Mouse (Mus musculus): ENCODE measurements at regions not wholly inside any gene's neighbourhood (a gene's known extent, or its start where the extent isn't known, plus 50 kb on each side); places are given as distances from the start of the nearest gene placed in this dataset.

GRCm38 (mm10) chr1:52397460-52397859, 103.0 kb downstream of the Nab1 start:
- in situ Hi-C loops (cut with MboI, MseI): no loop called here

- in situ Hi-C loops (cut with MboI, MseI): no loop called here
Measured at GRCm38 (mm10) chr1:52392933-52393332, 107.5 kb downstream of the Nab1 start.

GRCm38 (mm10) chr1:52388836-52389235, 111.6 kb downstream of the Nab1 start:
- in situ Hi-C loops (cut with MboI, MseI): loop anchor here (5.0 kb wide), 1 partner anchor 82 kb away; no protein-coding TSS in a partner anchor

- in situ Hi-C loops (cut with MboI, MseI): loop anchor here (5.0 kb wide), 1 partner anchor 81 kb away; no protein-coding TSS in a partner anchor
Measured at GRCm38 (mm10) chr1:52388118-52388517, 112.4 kb downstream of the Nab1 start.

- in situ Hi-C loops (cut with MboI, MseI): loop anchor here (5.0 kb wide), 1 partner anchor 80 kb away; no protein-coding TSS in a partner anchor
Measured at GRCm38 (mm10) chr1:52387062-52387461, 113.4 kb downstream of the Nab1 start.

GRCm38 (mm10) chr1:52375320-52375719, 125.2 kb downstream of the Nab1 start:
- in situ Hi-C loops (cut with MboI, MseI): loop anchor here (10.0 kb wide), 1 partner anchor 1381 kb away; no protein-coding TSS in a partner anchor

GRCm38 (mm10) chr1:52374666-52375065, 125.8 kb downstream of the Nab1 start:
- in situ Hi-C loops (cut with MboI, MseI): loop anchor here (5.0 to 10.0 kb wide), 2 partner anchors 78 to 1380 kb away; no protein-coding TSS in a partner anchor

- in situ Hi-C loops (cut with MboI, MseI): loop anchor here (5.0 to 10.0 kb wide), 2 partner anchors 78 to 1379 kb away; no protein-coding TSS in a partner anchor
Measured at GRCm38 (mm10) chr1:52373817-52374216, 126.7 kb downstream of the Nab1 start.

- in situ Hi-C loops (cut with MboI, MseI): no loop called here
Measured at GRCm38 (mm10) chr1:52366386-52366785, 133.4 kb upstream of the Gls start.

- in situ Hi-C loops (cut with MboI, MseI): no loop called here
Measured at GRCm38 (mm10) chr1:52363625-52364024, 130.6 kb upstream of the Gls start.

GRCm38 (mm10) chr1:52362976-52363375, 129.9 kb upstream of the Gls start:
- in situ Hi-C loops (cut with MboI, MseI): no loop called here

- in situ Hi-C loops (cut with MboI, MseI): no loop called here
Measured at GRCm38 (mm10) chr1:52354041-52354582, 121.1 kb upstream of the Gls start.

GRCm38 (mm10) chr1:52342127-52342526, 109.1 kb upstream of the Gls start:
- in situ Hi-C loops (cut with MboI, MseI): loop anchor here (10.0 kb wide), 1 partner anchor 1783 kb away; no protein-coding TSS in a partner anchor

GRCm38 (mm10) chr1:52338704-52339103, 105.7 kb upstream of the Gls start:
- in situ Hi-C loops (cut with MboI, MseI): no loop called here

GRCm38 (mm10) chr1:52338243-52338642, 105.2 kb upstream of the Gls start:
- in situ Hi-C loops (cut with MboI, MseI): no loop called here

- in situ Hi-C loops (cut with MboI, MseI): no loop called here
Measured at GRCm38 (mm10) chr1:52336696-52337095, 103.7 kb upstream of the Gls start.

- in situ Hi-C loops (cut with MboI, MseI): no loop called here
Measured at GRCm38 (mm10) chr1:52332013-52332412, 99.0 kb upstream of the Gls start.

GRCm38 (mm10) chr1:52331442-52331841, 98.4 kb upstream of the Gls start:
- in situ Hi-C loops (cut with MboI, MseI): no loop called here

GRCm38 (mm10) chr1:52330496-52330895, 97.5 kb upstream of the Gls start:
- in situ Hi-C loops (cut with MboI, MseI): no loop called here

GRCm38 (mm10) chr1:52328507-52328906, 95.5 kb upstream of the Gls start:
- in situ Hi-C loops (cut with MboI, MseI): no loop called here

- in situ Hi-C loops (cut with MboI, MseI): no loop called here
Measured at GRCm38 (mm10) chr1:52324356-52324755, 91.3 kb upstream of the Gls start.

- in situ Hi-C loops (cut with MboI, MseI): no loop called here
Measured at GRCm38 (mm10) chr1:52312076-52312633, 79.1 kb upstream of the Gls start.

- in situ Hi-C loops (cut with MboI, MseI): loop anchor here (5.0 kb wide), 1 partner anchor 80 kb away; no protein-coding TSS in a partner anchor
Measured at GRCm38 (mm10) chr1:52306892-52307291, 73.9 kb upstream of the Gls start.
